Mouse (Mus musculus): ENCODE measurements around the gene Kcnj9. TPM values are rescaled to one million over a fixed set of nuclear protein-coding genes. Genes with fewer than 3 reads are reported as not detected.

The Kcnj9 gene
- polyA plus RNA-seq, 1 experiment = 1.5 TPM

- peak; percentile 90 for TF ChIP-seq CTCF (IDR thresholded peaks at IDR 0.05; ENCODE audit: borderline replicate concordance, control insufficient read depth, extremely low read depth, insufficient read depth, low read length, poor library complexity)
- no peak for TF ChIP-seq POLR2A (IDR thresholded peaks at IDR 0.05; ENCODE audit: control insufficient read depth, extremely low read depth, insufficient read depth, low read length, poor library complexity)
- Histone ChIP-seq H3K36me3 (ENCODE audit: control insufficient read depth, insufficient read depth, low read length) (no peaks in the 10 kb centered on the region), H3K4me1 (replicated peaks; ENCODE audit: control insufficient read depth, insufficient read depth, low read length) (no peaks in the 10 kb centered on the region), H3K27ac (ENCODE audit: control insufficient read depth, insufficient read depth, low read length) (no peak overlapping the region), H3K27me3 (ENCODE audit: control insufficient read depth, insufficient read depth, low read length) (no peaks in the 10 kb centered on the region), H3K4me3 (ENCODE audit: control insufficient read depth, insufficient read depth, low read length) (no peak overlapping the region)
- DNase-seq = peak; percentile 61
- WGBS = 0% methylated on average over 1 of the region's 1 CpGs
Observed at GRCm38 (mm10) chr1:172357550-172357949, 28.4 kb upstream of the Kcnj9 start.

GRCm38 (mm10) chr1:172355336-172355735 is 26.2 kb upstream of the Kcnj9 start:
- no peaks in the 10 kb centered on the region for H3K36me3 ChIP-seq (ENCODE audit: control insufficient read depth, insufficient read depth, low read length)
- H3K27me3 ChIP-seq (ENCODE audit: control insufficient read depth, insufficient read depth, low read length) = no peaks in the 10 kb centered on the region
- 87% methylated on average over 3 of the region's 3 CpGs for whole genome bisulfite sequencing
- TF ChIP-seq CTCF (IDR thresholded peaks at IDR 0.05; ENCODE audit: borderline replicate concordance, control insufficient read depth, extremely low read depth, insufficient read depth, low read length, poor library complexity) = no peak
- no peak for TF ChIP-seq POLR2A (IDR thresholded peaks at IDR 0.05; ENCODE audit: control insufficient read depth, extremely low read depth, insufficient read depth, low read length, poor library complexity)
- no peak for DNase-seq
- H3K4me1 ChIP-seq (replicated peaks; ENCODE audit: control insufficient read depth, insufficient read depth, low read length) = no peaks in the 10 kb centered on the region
- no peak overlapping the region for H3K27ac ChIP-seq (ENCODE audit: control insufficient read depth, insufficient read depth, low read length)
- H3K4me3 ChIP-seq (ENCODE audit: control insufficient read depth, insufficient read depth, low read length) = no peak overlapping the region

- H3K36me3 ChIP-seq (ENCODE audit: control insufficient read depth, insufficient read depth, low read length) = no peaks in the 10 kb centered on the region
- H3K4me3 ChIP-seq (ENCODE audit: control insufficient read depth, insufficient read depth, low read length) = no peak overlapping the region
- no peak for TF ChIP-seq POLR2A (IDR thresholded peaks at IDR 0.05; ENCODE audit: control insufficient read depth, extremely low read depth, insufficient read depth, low read length, poor library complexity)
- no peak for TF ChIP-seq CTCF (IDR thresholded peaks at IDR 0.05; ENCODE audit: borderline replicate concordance, control insufficient read depth, extremely low read depth, insufficient read depth, low read length, poor library complexity)
- no peak overlapping the region for H3K27ac ChIP-seq (ENCODE audit: control insufficient read depth, insufficient read depth, low read length)
- H3K27me3 ChIP-seq (ENCODE audit: control insufficient read depth, insufficient read depth, low read length) = no peaks in the 10 kb centered on the region
- no peaks in the 10 kb centered on the region for H3K4me1 ChIP-seq (replicated peaks; ENCODE audit: control insufficient read depth, insufficient read depth, low read length)
- DNase-seq = no peak
- 54% methylated on average over 3 of the region's 3 CpGs for WGBS
Observed at GRCm38 (mm10) chr1:172352453-172352852, 23.3 kb upstream of the Kcnj9 start.

- Histone ChIP-seq H3K4me1 (replicated peaks; ENCODE audit: control insufficient read depth, insufficient read depth, low read length) (no peaks in the 10 kb centered on the region), H3K36me3 (ENCODE audit: control insufficient read depth, insufficient read depth, low read length) (no peaks in the 10 kb centered on the region), H3K27ac (ENCODE audit: control insufficient read depth, insufficient read depth, low read length) (no peak overlapping the region), H3K27me3 (ENCODE audit: control insufficient read depth, insufficient read depth, low read length) (no peaks in the 10 kb centered on the region), H3K4me3 (ENCODE audit: control insufficient read depth, insufficient read depth, low read length) (no peak overlapping the region)
- no peak for TF ChIP-seq POLR2A (IDR thresholded peaks at IDR 0.05; ENCODE audit: control insufficient read depth, extremely low read depth, insufficient read depth, low read length, poor library complexity)
- no peak for TF ChIP-seq CTCF (IDR thresholded peaks at IDR 0.05; ENCODE audit: borderline replicate concordance, control insufficient read depth, extremely low read depth, insufficient read depth, low read length, poor library complexity)
- 76% methylated on average over 6 of the region's 6 CpGs for WGBS
- DNase-seq = no peak
Observed at GRCm38 (mm10) chr1:172352001-172352400, 22.9 kb upstream of the Kcnj9 start.

- H3K36me3 ChIP-seq (ENCODE audit: control insufficient read depth, insufficient read depth, low read length) = no peaks in the 10 kb centered on the region
- TF ChIP-seq CTCF (IDR thresholded peaks at IDR 0.05; ENCODE audit: borderline replicate concordance, control insufficient read depth, extremely low read depth, insufficient read depth, low read length, poor library complexity) (no peak), POLR2A (IDR thresholded peaks at IDR 0.05; ENCODE audit: control insufficient read depth, extremely low read depth, insufficient read depth, low read length, poor library complexity) (no peak)
- no peak overlapping the region for H3K4me3 ChIP-seq (ENCODE audit: control insufficient read depth, insufficient read depth, low read length)
- 40% methylated on average over 19 of the region's 19 CpGs for WGBS
- no peaks in the 10 kb centered on the region for H3K4me1 ChIP-seq (replicated peaks; ENCODE audit: control insufficient read depth, insufficient read depth, low read length)
- DNase-seq = no peak
- no peak overlapping the region for H3K27ac ChIP-seq (ENCODE audit: control insufficient read depth, insufficient read depth, low read length)
- H3K27me3 ChIP-seq (ENCODE audit: control insufficient read depth, insufficient read depth, low read length) = no peaks in the 10 kb centered on the region
Observed at GRCm38 (mm10) chr1:172349916-172350812, 21.0 kb upstream of the Kcnj9 start.

- H3K27ac ChIP-seq (ENCODE audit: control insufficient read depth, insufficient read depth, low read length) = no peak overlapping the region
- no peak for TF ChIP-seq CTCF (IDR thresholded peaks at IDR 0.05; ENCODE audit: borderline replicate concordance, control insufficient read depth, extremely low read depth, insufficient read depth, low read length, poor library complexity)
- no peak for TF ChIP-seq POLR2A (IDR thresholded peaks at IDR 0.05; ENCODE audit: control insufficient read depth, extremely low read depth, insufficient read depth, low read length, poor library complexity)
- no peaks in the 10 kb centered on the region for H3K36me3 ChIP-seq (ENCODE audit: control insufficient read depth, insufficient read depth, low read length)
- no peak overlapping the region for H3K4me3 ChIP-seq (ENCODE audit: control insufficient read depth, insufficient read depth, low read length)
- H3K4me1 ChIP-seq (replicated peaks; ENCODE audit: control insufficient read depth, insufficient read depth, low read length) = no peaks in the 10 kb centered on the region
- DNase-seq = no peak
- WGBS = 92% methylated on average over 5 of the region's 5 CpGs
- no peaks in the 10 kb centered on the region for H3K27me3 ChIP-seq (ENCODE audit: control insufficient read depth, insufficient read depth, low read length)
Observed at GRCm38 (mm10) chr1:172349504-172349903, 20.4 kb upstream of the Kcnj9 start.
